Mouse (Mus musculus) A20 (cell line): ENCODE data around the gene Aph1a.
"Not testable (repeated sequence)": the region's sequence is repeated elsewhere in the genome, so short reads cannot be mapped to it uniquely, and the experiment has no call there.

ENCODE experiments used
- DNase-seq: peaks from one replicate; pipeline ENCODE4 v3.0.0-alpha.2; 2011; ENCODE audit warnings: low read depth, low spot score

Aph1a gene

DNA sequence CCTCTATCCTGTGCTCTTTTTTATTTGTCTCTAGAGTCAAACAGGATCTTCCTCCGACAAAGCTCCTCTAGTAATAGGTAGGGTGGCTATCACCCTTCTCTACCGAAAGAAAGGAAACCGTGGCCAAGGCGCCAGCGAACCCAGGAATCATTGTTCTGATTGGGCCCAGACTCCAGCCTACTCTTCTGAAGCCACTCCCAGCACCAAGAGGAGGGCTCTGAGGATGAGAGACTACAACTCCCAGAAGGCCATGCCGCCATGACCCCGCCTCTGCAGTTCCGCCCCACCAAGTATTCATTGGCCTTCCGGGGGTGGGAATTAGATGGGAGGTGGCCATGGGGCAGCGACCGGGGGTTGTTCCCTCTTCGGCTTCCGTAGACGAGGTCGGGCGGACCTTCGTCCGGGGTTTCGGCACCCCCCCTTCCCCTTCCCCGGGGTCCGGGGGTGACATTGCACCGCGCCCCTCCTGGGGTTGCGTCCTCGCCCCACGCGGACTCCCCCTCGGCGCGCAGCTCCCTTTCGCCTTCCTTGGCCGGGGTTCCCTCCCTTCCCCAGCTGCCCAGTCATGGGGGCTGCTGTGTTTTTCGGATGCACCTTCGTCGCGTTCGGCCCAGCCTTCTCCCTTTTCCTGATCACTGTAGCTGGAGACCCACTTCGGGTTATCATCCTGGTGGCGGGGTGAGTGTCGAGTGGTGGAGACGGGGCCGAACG lies at the start of gene Aph1a:
Gene Aph1a, plus strand, starts transcription at position 364 of the 711 bp plus-strand sequence.
- peak; percentile 98 for DNase-seq

DNA sequence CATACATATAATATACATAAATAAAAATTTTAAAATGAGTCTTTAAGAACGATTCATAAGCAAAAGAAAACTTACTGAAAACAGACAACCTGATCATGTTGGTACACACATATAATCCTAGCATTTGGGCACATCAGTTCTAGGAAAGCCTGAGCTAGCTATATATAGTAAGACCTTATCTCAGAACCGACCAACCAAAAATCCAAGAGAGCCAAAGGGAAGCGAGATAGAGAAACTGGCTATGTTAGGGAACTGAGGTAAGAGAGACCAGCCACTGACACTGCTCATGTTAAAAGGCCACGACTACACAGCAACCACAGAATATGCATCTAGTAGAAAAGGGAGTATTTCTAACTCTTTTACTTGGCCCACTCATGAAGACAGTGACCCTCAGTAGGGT lies 43.2 kb upstream of the Aph1a start:
- no peak for DNase-seq

DNA sequence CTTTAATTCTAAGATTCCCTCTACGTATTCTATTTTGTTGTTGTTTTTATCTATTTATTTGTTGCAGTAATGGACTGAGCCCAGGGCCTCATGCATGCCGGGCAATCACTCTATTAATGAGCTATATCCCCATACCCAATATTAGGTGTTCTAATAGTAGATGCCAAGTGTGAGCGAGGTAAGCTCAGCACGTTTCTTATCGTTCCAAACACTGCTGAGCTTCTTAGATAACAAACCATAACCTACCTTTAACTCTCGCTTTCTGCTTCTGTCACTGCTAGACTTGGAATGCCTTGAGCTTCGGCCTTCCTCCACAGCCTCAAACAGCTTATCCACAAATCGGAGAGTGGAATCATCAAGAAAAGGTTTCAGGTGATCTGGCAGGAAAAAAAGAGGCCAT lies 42.5 kb upstream of the Aph1a start:
- DNase-seq, result no peak

DNA sequence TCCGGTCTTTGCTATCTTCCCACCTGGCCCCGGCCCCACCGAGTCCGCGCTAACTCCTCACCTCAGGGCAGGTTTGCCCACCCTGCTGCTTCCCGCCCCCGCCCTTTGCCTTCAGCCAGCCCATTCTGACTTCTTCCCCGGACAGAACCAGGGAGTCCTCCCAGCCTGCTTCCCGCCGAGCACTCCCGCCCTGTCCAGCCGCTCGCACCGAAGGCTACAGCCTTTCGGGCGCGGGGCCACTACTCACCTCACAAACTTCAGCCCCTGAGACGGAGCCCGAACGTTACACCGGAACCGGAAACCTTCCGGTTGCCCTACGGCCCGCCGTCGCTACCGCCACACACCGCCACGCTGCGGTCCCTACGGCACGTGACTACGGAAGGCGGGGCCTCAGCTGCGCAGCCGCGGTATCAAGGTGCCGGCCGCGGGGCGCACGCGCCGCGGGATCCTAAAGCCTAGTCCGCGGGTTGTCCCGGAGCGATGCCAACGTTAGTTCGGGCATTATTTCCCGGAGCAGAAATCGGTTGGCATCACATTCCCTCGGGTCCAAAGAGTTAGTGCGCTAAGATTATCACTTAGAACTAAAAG lies 38.2 kb upstream of the Aph1a start, which contains the start of gene Prpf3:
Gene Prpf3, minus strand, starts transcription at position 384 of the 588 bp plus-strand sequence.
- DNase-seq, result peak; percentile 96

DNA sequence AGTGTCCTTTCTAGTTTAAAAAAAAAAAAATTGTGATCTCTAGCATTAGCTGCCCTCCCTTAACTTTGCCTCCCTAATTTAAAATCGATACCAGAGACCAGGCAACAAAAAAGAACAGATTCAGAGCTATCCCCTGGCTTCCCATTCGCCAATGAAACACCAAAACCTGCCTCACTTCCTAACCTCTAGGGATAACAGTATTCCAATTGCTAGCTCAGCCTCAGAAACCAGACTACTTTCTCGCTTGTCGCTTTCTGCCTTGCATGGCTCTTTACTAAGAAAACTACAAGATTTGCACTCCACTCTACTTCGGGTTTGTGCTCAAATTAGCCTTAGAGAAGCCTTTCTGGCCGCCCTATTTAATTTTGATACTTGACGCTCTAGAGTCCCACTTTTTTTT lies 37.7 kb upstream of the Aph1a start:
- DNase-seq, result no peak

DNA sequence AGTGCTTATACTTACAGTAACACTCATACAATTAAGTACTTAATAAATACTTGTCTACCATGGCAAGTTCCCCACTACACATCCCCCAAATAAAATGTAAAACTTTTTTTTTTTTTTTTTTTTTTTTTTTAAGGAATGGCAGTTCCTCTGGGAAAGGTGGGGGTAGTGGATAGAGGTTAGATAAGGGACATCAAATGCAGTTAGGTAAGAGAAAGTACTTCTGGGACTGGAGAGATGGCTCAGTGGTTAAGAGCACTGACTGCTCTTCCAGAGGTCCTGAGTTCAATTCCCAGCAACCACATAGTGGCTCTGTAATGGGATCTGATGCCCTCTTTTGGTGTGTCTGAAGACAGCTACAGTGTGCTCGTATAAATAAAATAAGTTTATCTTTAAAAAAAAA lies 36.7 kb upstream of the Aph1a start:
- not testable (repeated sequence) for DNase-seq

DNA sequence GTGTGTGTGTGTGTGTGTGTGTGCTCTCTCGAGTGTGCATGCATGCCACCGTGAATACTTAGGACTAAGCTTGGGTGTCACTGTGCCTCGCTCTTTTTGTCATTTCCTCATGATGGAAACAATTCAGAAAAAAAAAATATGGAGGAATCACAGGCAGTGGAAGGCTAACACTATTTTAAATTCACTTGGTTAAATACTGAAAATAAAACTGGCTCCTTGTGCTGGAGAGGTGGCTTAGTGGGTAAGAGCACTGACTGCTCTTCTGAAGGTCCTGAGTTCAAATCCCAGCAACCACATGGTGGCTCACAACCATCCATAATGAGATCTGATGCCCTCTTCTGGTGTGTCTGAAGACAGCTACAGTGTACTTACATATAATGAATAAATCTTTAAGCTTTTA lies 35.5 kb upstream of the Aph1a start:
- not testable (repeated sequence) for DNase-seq

DNA sequence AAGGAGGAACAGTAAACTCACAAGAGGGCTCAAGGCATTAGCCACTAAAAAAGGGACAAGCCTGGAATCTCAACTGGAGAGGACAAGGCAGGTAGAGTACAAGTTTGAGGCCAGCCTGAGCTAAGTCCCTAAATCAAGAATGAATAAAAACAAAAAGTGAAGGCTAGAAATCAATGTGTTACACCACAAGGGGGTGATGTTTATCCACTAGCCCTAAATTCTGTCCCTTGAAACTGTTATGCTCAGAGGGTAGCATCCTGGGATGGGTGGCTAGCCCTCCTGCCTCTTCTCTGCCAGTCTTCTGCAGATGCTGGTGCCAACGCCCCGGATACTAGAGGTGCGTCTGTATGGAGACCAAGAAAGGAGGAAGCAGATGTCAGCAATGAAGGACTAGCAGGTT lies 33.4 kb upstream of the Aph1a start:
- peak; percentile 54 for DNase-seq

DNA sequence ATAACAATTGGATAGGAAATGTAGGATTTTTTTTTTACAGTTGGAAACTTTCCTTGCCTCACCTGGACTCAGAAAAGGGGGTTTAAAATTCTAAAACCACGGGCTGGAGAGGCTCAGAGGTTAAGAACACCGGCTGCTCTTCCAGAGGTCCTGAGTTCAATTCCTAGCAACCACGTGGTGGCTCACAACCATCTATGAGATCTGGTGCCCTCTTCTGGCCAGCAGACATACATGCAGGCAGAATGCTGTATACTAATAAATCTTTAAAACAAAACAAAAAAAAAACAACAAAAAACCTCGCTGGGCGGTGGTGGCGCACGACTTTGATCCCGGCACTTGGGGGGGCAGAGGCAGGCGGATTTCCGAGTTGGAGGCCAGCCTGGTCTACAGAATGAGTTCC lies 32.6 kb upstream of the Aph1a start:
- peak; percentile 70 for DNase-seq

DNA sequence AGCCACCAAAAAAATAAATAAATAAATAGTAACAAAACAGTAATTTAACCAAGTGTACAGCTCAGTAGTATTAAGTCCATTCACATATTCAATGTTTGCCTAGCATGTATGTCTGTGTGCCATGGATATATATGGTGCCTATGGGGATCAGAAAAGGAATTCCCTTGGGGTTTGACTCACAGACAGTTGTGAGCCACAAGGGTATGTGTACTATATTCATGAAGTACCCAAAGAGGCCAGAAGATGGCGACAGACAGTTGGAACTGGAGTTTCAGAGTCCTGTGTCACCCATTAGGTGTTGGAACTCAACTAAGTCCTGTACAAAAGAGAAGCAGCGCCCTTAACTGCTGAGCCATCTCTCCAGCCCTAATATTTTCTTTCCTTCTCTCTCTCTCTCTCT lies 32.0 kb upstream of the Aph1a start:
- peak; percentile 90 for DNase-seq

DNA sequence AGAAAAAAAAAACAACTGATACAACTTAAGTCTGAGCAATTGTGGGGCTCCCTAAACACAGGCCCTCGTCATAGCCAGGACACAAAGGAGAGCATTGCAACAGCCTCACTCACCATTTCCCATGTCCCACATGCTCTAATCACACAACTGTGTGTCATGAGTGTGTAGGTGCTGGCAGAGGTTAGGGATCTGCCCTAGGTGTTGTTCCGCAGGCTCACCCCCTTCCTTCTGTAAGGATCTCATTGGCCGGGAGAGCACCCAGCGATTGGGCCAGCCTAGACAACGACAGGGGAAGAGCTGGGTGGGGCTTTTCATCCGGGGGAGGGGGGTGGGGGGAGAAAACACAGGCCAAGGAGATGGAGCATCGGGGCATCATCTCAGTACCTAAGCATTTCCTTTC lies 30.2 kb upstream of the Aph1a start:
- DNase-seq, result no peak

DNA sequence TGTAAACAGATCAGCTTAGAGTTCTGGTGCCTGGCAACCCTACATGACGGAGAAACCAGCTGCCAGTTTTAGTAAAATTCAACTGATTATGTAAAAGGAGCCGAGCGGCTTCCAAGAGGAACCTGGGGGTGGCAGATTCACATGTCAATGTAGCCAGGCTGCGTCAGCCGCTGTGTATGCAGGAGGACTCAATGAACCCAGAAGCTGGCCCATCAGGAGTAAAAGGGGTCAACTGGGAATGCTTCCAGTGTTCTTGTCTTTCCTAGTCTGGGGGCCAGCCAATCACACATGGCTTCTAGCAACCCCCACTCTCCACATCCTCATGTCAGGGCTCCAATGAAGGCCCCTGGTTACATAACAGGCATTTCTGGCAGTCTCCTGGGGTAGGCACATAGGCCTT lies 28.7 kb upstream of the Aph1a start:
- DNase-seq, result no peak

DNA sequence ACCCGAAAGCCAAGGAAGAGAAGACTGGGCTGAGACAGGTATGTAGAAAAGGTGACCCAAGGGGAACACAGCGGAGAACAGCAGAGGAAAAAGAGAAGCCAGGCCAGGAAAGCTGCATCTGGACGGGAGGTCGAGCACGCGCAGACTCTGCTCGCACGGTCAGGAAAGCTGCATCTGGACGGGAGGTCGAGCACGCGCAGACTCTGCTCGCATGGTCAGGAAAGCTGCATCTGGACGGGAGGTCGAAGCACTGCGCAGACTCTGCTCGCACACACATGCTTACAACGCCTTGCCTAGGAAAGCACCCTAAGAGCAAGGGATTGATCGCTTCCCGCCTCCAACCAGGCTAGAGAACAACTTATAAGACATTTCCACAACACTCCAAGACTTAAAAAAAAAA lies 28.2 kb upstream of the Aph1a start:
- no peak for DNase-seq

DNA sequence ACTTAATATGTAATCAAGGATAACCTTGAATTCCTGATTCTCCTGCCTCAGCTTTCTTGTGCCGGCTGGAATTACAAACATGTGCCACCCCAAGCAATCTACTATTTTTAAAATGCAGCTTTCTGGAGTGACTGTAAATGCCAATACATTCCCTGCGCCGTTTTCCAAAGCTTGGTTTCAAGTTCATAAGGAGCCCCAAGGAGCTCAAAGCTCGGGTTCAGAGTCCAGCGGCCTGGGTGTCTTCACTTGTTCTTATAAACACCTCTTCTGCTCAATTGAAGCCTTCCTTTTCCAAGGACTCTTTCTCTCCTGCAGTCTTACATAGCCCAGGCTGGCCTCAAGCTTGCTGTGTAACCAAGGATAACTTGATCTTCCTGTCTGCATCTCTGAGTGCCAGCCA lies 27.7 kb upstream of the Aph1a start:
- DNase-seq, result no peak

DNA sequence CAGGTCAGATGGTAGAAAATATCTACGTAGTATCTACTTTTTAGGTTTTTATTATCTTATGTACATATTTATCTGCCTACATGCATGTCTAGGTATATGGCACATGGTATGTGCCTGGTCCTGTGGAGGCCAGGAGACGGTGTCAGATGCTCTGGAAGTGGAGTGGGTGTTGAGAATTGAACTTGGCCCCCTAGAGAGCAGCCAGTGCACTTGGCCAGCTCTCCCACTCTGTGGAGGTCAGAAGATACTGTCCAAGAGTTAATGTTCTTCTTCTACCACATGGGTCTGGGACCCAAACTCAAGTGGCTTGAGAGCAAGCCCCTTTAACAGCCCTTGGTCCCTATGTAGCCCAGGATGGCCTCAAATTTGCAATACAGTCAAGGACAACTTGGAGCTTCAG lies 26.4 kb upstream of the Aph1a start:
- no peak for DNase-seq

DNA sequence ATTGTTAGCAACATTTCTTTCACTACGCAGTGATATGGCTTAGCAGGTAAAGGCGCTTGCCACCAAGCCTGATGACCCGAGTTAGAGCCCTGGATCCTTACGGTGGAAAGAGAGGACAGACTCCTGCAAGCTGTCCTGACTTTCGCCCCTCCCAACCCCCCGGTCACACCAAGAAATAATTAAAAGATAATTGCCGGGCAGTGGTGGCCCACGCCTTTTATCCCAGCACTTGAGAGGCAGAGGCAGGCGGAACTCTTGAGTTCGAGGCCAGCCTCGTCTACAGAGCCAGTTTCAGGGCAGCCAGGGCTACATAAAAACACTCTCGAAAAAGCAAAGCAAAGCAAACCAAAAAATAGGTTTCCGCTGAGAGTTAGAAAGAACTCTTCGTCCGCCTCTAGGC lies 22.8 kb upstream of the Aph1a start:
- DNase-seq, result no peak

DNA sequence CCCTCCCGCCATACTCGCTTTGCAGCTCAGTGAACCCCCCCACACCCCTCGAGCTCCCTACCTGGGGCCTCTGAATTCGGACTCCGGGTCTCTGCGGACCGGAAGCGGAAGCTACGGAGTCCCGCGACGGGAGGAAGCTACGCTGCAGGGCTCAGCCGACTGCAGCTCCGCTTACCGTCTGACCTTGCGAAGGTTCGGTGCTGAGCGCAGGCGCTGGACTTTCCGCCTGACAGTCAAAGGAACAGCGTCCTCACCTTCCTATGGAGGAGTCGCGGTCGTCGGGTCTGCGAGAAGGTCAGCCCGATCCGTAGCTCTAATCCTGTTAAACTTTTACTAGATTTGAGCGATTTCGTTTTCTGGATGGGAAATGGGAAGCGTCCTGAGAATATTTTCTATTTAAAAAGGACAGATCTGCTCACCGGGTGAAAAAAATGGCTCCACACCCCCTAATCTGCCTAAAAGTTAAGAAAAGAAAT lies 22.3 kb upstream of the Aph1a start, which contains the start of gene Mrps21:
Gene Mrps21, minus strand, starts transcription at position 128 of the 476 bp plus-strand sequence.
- peak; percentile 95 for DNase-seq

DNA sequence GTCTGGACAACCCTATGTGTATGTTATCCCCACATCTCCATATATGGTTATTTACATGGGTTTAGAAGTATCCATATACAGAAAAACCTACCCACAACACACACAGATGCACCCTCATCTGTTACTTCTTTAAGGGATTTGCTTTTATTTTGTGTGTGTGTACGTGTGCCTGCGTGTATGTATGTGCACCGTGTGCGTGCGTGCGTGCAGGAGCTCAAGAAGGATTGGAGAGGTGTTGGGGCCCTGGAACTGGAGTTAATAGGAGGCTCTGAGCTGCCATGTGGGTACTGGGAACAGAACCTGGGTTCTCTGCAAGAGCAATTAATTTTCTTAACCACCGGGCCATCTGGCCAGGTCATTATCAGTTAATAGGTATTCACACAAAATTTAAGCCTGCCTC lies 21.7 kb upstream of the Aph1a start:
- peak; percentile 47 for DNase-seq

DNA sequence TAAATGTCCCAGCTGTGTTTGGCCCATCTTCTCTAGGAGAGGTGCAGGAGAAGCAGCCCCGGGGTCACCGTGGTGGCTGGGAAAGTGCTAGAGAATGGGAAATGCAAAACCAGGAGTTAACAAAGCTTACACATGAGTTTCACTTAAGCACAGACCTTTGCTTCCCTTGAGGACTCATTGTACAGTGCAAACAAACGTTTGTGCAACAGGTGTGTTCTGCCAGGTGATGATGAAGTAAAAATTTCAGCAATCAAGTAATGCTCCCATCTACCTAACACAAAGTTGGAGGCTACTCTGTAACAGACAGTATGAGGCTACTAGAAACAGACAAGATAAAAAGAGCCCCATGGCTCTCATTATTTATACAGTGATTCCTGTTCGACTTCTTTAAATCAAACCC lies 14.7 kb upstream of the Aph1a start:
- DNase-seq, result no peak

DNA sequence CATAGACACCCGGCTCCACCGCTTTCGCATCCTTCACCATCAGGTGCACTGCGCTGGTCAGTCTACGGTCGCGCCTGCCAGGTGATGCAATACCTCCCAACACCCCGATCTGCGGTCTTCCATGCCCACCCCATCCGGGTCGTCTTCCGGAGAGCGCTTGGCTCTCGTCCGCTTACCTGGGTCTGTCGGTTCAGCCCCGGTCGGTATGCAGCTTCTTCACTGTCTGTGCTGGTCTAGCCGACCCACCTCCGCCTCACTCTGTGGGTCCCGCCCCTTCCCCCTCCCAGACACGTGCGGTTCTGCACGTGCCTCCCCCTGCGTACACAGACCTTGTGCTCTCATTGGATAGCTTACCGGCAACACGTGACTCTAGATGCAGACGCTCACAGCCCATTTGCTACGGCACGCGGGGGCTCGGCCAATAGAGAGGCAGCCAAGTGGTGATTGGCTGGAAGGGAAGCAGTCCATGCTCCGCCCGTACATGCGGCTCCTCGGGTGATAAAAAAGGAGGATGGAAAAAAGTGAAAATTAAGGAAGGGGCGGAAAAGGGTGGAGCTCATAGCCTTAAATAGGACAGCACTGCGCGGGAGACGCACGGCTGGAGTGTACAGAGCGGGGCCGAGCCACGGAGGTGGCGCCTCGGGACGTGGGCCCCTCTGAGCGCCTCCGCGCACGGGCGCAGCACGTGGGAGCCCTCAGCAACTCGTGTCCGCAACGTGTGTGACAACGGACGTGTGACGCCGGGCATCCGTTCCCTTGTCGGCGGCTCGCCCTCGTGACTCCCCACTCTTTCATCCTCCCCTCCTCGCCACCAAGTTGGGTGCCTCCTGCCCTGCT lies 11.6 kb upstream of the Aph1a start, which contains the start of gene Ciart:
Gene Ciart, minus strand, starts transcription at position 273 of the 837 bp plus-strand sequence.
- DNase-seq, result no peak

DNA sequence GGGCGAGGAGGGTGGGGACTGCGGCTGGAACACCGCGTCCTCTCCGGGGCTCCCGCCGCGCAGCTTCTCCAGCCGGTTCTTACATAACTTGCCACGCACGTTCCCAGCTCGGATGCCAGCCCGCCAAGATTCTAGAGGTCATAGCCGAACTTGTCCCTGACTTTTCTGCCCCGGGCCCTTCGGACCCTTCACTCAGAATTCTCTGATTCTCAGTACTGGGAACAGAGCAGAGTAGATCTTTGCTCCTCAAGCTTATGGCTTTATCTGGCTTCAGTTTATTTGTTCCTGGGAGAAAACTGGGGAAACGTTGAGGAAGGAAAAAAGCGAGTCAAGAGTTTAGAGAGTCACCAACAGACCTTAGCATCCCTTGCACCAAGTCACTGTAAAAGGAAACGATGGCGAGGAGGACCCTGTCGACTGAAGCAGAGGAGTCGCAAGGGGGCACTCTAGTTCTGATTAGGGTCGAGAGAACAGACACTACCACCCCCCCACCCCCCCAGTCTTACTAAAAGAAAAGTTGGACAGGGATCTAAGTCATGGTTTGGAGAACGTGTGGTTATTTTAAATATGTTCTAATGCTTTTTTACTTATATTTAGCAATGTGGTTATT lies 10.8 kb upstream of the Aph1a start:
- no peak for DNase-seq

DNA sequence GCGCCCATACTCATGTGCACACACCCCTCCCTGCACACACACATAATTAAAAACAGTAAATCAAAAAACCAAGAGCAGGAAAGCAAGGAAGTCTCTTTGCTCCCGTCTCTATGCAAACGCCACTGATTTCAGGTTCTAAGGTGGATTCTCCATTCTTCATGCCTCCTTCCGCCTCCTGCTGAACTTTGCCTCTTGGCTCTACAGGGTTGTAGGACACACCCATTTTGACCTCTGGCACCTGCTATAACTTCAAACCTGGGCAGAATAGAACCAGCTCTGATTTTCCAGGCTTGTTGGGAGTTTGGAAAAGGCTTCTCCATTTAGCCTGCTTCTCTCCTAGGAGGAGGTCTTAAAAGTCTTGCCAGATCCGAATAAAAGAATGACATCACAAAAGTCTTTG lies 9.4 kb upstream of the Aph1a start:
- no peak for DNase-seq
